Mouse (Mus musculus) stomach, embryonic 16.5 days (tissue): ENCODE measurements around the gene Plppr3. TPM values are rescaled to one million over a fixed set of nuclear protein-coding genes. Genes with fewer than 3 reads are reported as not detected.

Experiments used
- ATAC-seq: fragments of 200-750 bp; cut with Nextera tagmentation; 2 replicates; pipeline ENCODE4 v1.8.0; 2017; ENCODE audit warnings: moderate number of reproducible peaks, moderate TSS enrichment; ENCODE audit not compliant: insufficient read depth, low FRiP score
- H3K27ac ChIP-seq: fragments of 300-500 bp; sonication (generic); 2 replicates; pipeline ENCODE4 v1.5.1; 2014; ENCODE audit warnings: low read length
- H3K27me3 ChIP-seq: fragments of 300-500 bp; sonication (generic); 2 replicates; pipeline ENCODE4 v1.6.1; 2014; ENCODE audit warnings: low read length, control low read depth, mixed read lengths; ENCODE audit not compliant: control insufficient read depth, insufficient read depth
- H3K36me3 ChIP-seq: fragments of 300-500 bp; sonication (generic); 2 replicates; pipeline ENCODE4 v1.6.1; 2014; ENCODE audit warnings: low read length; ENCODE audit not compliant: control insufficient read depth, insufficient read depth
- H3K4me1 ChIP-seq: fragments of 300-500 bp; sonication (generic); 2 replicates; pipeline ENCODE4 v1.6.1; 2014; ENCODE audit warnings: low read length, control low read depth, mixed read lengths; ENCODE audit not compliant: control insufficient read depth, insufficient read depth
- H3K4me2 ChIP-seq: fragments of 300-500 bp; sonication (generic); 2 replicates; pipeline ENCODE4 v1.6.1; 2014; ENCODE audit warnings: low read depth, low read length, mixed read lengths
- H3K4me3 ChIP-seq: fragments of 300-500 bp; sonication (generic); replicated peaks from 2 replicates; pipeline ENCODE4 v1.5.1; 2014; ENCODE audit warnings: mild to moderate bottlenecking, low read length
- H3K9ac ChIP-seq: fragments of 300-500 bp; sonication (generic); 2 replicates; pipeline ENCODE4 v1.6.1; 2014; ENCODE audit warnings: low read length
- H3K9me3 ChIP-seq: fragments of 300-500 bp; sonication (generic); replicated peaks from 2 replicates; pipeline ENCODE4 v1.6.1; 2016; ENCODE audit warnings: low read length, control low read depth; ENCODE audit not compliant: control insufficient read depth
- WGBS: fragments of 180-500 bp; shearing (Covaris S2); extraction: QIAGEN DNeasy Blood & Tissue Kit; methylation state at CpG from one replicate; pipeline ENCODE4 v1.1.7; 2014; 5-methylcytosine and 5-hydroxymethylcytosine counted together
- polyA plus RNA-seq: library from polyadenylated mRNA; unstranded; fragments of >200 nt; fragmentation: Nextera tagmentation; extraction: Ambion mirVana; gene quantifications from 2 replicates; pipeline ENCODE4 v1.2.1, GENCODE M21; 2015

The Plppr3 gene
- polyA plus RNA-seq: 28.7 and 29.1 TPM in 2 replicates

GRCm38 (mm10) chr10:79874290-79874862, at the start of gene Plppr3, which contains the start of gene Prtn3:
Plppr3 (minus strand) TSS chr10:79874634.
Prtn3 (plus strand) TSS chr10:79874476.
- Histone ChIP-seq H3K4me2 (peak within 1 kb of the TSS; percentile 99), H3K36me3 (no peaks in the 10 kb centered on the region), H3K4me3 (peak within 1 kb of the TSS; percentile 67), H3K27me3 (no peaks in the 10 kb centered on the region), H3K9me3 (no peaks in the 10 kb centered on the region), H3K27ac (0 out of 2 replicates have a peak within 1 kb of the TSS, but pooled peaks have one; percentile 16), H3K4me1 (peaks cover 8% of the 10 kb centered on the region), H3K9ac (peak within 1 kb of the TSS; percentile 85)
- WGBS: under 1% methylated on average over 56 of the region's 57 CpGs
- peak; percentile 76 for ATAC-seq

GRCm38 (mm10) chr10:79921572-79921971, 47.1 kb upstream of the Plppr3 start:
- H3K9me3 ChIP-seq: no peaks in the 10 kb centered on the region
- no peak overlapping the region for H3K27ac ChIP-seq
- ATAC-seq: no peak
- peaks cover 51% of the 10 kb centered on the region for H3K27me3 ChIP-seq
- no peaks in the 10 kb centered on the region for H3K36me3 ChIP-seq
- peaks cover 32% of the 10 kb centered on the region for H3K4me1 ChIP-seq
- H3K4me2 ChIP-seq: peak overlapping the region; percentile 50
- H3K4me3 ChIP-seq: peak overlapping the region; percentile 28
- WGBS: 5% methylated on average over 34 of the region's 34 CpGs
- H3K9ac ChIP-seq: peak overlapping the region; percentile 46; the same call in 1 of the 2 replicates

DNA sequence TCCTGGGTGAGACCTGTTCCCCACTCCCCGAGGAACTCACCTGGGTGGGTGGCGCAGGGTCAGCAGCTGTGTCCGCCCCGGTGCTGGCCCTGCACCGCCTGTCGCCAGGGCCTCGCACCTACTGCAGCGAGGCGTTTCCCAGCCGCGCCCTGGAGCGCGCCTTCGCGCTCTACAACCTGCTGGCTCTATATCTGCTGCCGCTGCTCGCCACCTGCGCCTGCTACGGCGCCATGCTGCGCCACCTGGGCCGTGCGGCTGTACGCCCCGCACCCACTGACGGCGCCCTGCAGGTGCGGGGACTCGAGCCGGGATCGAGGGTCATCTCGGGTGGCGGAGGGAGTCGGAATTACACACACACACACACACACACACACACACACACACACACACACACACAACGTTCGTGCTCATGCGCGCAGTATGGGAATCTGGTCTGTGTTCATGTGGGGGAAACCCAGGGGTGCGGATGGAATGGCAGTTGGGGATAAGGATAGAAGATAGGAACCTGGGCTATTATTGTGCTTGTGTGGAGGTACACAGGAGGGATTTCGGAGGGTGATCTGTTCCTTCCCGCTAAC, 46.6 kb upstream of the Plppr3 start, which contains the start of gene R3hdm4:
R3hdm4 (minus strand) TSS at position 251 of the 578 bp plus-strand sequence.
- H3K9me3 ChIP-seq: no peaks in the 10 kb centered on the region
- 4% methylated on average over 41 of the region's 41 CpGs for WGBS
- H3K27ac ChIP-seq: no peak within 1 kb of the TSS
- H3K36me3 ChIP-seq: no peaks in the 10 kb centered on the region
- H3K4me1 ChIP-seq: peaks cover 33% of the 10 kb centered on the region
- peak within 1 kb of the TSS; percentile 28 for H3K4me3 ChIP-seq
- H3K9ac ChIP-seq: peak within 1 kb of the TSS; percentile 46; the same call in 1 of the 2 replicates
- peak within 1 kb of the TSS; percentile 50 for H3K4me2 ChIP-seq
- no peak for ATAC-seq
- H3K27me3 ChIP-seq: peaks cover 51% of the 10 kb centered on the region

- Histone ChIP-seq H3K36me3 (no peaks in the 10 kb centered on the region), H3K9ac (no peak overlapping the region), H3K27ac (no peak overlapping the region), H3K9me3 (no peaks in the 10 kb centered on the region), H3K27me3 (peaks cover 51% of the 10 kb centered on the region), H3K4me2 (no peak overlapping the region), H3K4me1 (peaks cover 34% of the 10 kb centered on the region), H3K4me3 (no peak overlapping the region; the same call in 1 of the 2 replicates)
- ATAC-seq: no peak
- WGBS: 25% methylated on average over 26 of the region's 26 CpGs
Observed at GRCm38 (mm10) chr10:79920056-79920890, 45.8 kb upstream of the Plppr3 start.

DNA sequence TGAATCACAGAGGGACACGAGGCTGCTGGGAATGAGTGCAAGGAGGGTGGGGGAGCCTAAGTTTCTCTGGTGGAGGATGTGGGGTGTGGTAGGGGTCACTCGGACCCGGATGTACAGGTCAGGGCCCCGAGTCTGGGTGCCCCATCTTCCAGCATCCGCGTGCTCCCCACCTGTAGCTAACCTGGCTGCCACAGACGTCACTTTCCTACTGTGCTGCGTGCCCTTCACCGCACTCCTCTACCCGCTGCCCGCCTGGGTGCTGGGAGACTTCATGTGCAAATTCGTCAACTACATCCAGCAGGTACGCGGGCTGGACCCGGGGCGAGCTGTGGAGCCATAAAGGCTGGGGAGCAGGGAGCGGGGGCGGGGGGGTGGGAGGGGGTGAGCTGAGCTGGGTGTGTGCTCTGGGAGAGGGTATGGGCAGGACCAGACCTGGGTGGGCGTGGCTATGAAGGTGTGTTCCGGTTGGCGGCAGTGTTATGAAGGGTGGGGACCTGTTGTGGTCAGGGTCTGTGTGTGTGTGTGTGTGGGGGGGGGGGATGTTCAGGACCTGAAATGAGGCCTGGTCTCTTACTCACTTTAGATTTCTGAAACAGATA, 44.9 kb upstream of the Plppr3 start:
- Histone ChIP-seq H3K27ac (no peak overlapping the region), H3K4me2 (peak overlapping the region; percentile 38), H3K36me3 (no peaks in the 10 kb centered on the region), H3K9ac (peak overlapping the region; percentile 8; the same call in 1 of the 2 replicates), H3K27me3 (peaks cover 51% of the 10 kb centered on the region), H3K4me1 (peaks cover 42% of the 10 kb centered on the region), H3K9me3 (no peaks in the 10 kb centered on the region), H3K4me3 (peak overlapping the region; percentile 22)
- WGBS: 11% methylated on average over 21 of the region's 21 CpGs
- no peak for ATAC-seq

- 11% methylated on average over 35 of the region's 35 CpGs for WGBS
- Histone ChIP-seq H3K4me1 (peaks cover 48% of the 10 kb centered on the region), H3K27ac (no peak overlapping the region), H3K9me3 (no peaks in the 10 kb centered on the region), H3K4me3 (peak overlapping the region; percentile 5; the same call in 1 of the 2 replicates), H3K36me3 (no peaks in the 10 kb centered on the region), H3K27me3 (peaks cover 51% of the 10 kb centered on the region), H3K9ac (peak overlapping the region; percentile 8), H3K4me2 (no peak overlapping the region; the same call in 1 of the 2 replicates)
- no peak for ATAC-seq
Observed at GRCm38 (mm10) chr10:79918231-79919078, 44.0 kb upstream of the Plppr3 start.

GRCm38 (mm10) chr10:79917532-79918100, 43.2 kb upstream of the Plppr3 start:
- Histone ChIP-seq H3K36me3 (no peaks in the 10 kb centered on the region), H3K4me2 (peak overlapping the region; percentile 93; the same call in 1 of the 2 replicates), H3K4me1 (peaks cover 48% of the 10 kb centered on the region), H3K9ac (no peak overlapping the region), H3K27ac (no peak overlapping the region), H3K9me3 (no peaks in the 10 kb centered on the region), H3K4me3 (peak overlapping the region; percentile 72; the same call in 1 of the 2 replicates), H3K27me3 (peaks cover 49% of the 10 kb centered on the region)
- 61% methylated on average over 5 of the region's 5 CpGs for whole genome bisulfite sequencing
- no peak for ATAC-seq
